Mouse (Mus musculus) midbrain, embryonic 16.5 days (tissue): ENCODE measurements around the gene Pde4b. TPM values are rescaled to one million over a fixed set of nuclear protein-coding genes. Genes with fewer than 3 reads are reported as not detected.

ENCODE experiments used
- ATAC-seq: fragments of 200-750 bp; cut with Nextera tagmentation; 2 replicates; pipeline ENCODE4 v1.8.0; 2017; ENCODE audit warnings: moderate TSS enrichment
- H3K27ac ChIP-seq: fragments of 300-500 bp; sonication (generic); 2 replicates; pipeline ENCODE4 v1.5.1; 2014; ENCODE audit warnings: mild to moderate bottlenecking, low read length, mixed read lengths
- H3K27me3 ChIP-seq: fragments of 300-500 bp; sonication (generic); 2 replicates; pipeline ENCODE4 v1.6.1; 2014; ENCODE audit warnings: low read depth, low read length, mixed read lengths; ENCODE audit not compliant: control insufficient read depth, insufficient read depth
- H3K36me3 ChIP-seq: fragments of 300-500 bp; sonication (generic); 2 replicates; pipeline ENCODE4 v1.6.1; 2014; ENCODE audit warnings: mild to moderate bottlenecking, low read length, moderate library complexity, mixed read lengths; ENCODE audit not compliant: control insufficient read depth, insufficient read depth
- H3K4me1 ChIP-seq: fragments of 300-500 bp; sonication (generic); 2 replicates; pipeline ENCODE4 v1.6.1; 2014; ENCODE audit warnings: mild to moderate bottlenecking, low read length, mixed read lengths; ENCODE audit not compliant: control insufficient read depth, insufficient read depth
- H3K4me2 ChIP-seq: fragments of 300-500 bp; sonication (generic); 2 replicates; pipeline ENCODE4 v1.6.1; 2014; ENCODE audit warnings: mild to moderate bottlenecking, low read length, mixed read lengths
- H3K4me3 ChIP-seq: fragments of 300-500 bp; sonication (generic); 2 replicates; pipeline ENCODE4 v1.5.1; 2014; ENCODE audit warnings: low read depth, mild to moderate bottlenecking, low read length, moderate library complexity, mixed read lengths
- H3K9ac ChIP-seq: fragments of 300-500 bp; sonication (generic); 2 replicates; pipeline ENCODE4 v1.6.1; 2014; ENCODE audit warnings: low read depth, low read length, mixed read lengths
- H3K9me3 ChIP-seq: fragments of 300-500 bp; sonication (generic); replicated peaks from 2 replicates; pipeline ENCODE4 v1.6.1; 2014; ENCODE audit warnings: mild to moderate bottlenecking, low read length, mixed read lengths; ENCODE audit not compliant: control insufficient read depth, poor library complexity, severe bottlenecking
- WGBS: fragments of 180-500 bp; shearing (Covaris S2); extraction: QIAGEN DNeasy Blood & Tissue Kit; methylation state at CpG from one replicate; pipeline ENCODE4 v1.1.7; 2014; 5-methylcytosine and 5-hydroxymethylcytosine counted together
- polyA plus RNA-seq: library from polyadenylated mRNA; unstranded; fragments of >200 nt; fragmentation: Nextera tagmentation; extraction: Ambion mirVana; gene quantifications from 2 replicates; pipeline ENCODE4 v1.2.1, GENCODE M21; 2015

The Pde4b gene
- polyA plus RNA-seq, 1 experiment from 2014 or later, result 64.5 TPM

GRCm38 (mm10) chr4:102228953-102229586 lies 141.7 kb downstream of the Pde4b start:
- Histone ChIP-seq H3K4me1 (peaks cover 8% of the 10 kb centered on the region; the same call in 1 of the 2 replicates), H3K36me3 (no peaks in the 10 kb centered on the region), H3K9ac (no peak overlapping the region), H3K4me2 (no peak overlapping the region), H3K4me3 (no peak overlapping the region), H3K9me3 (no peaks in the 10 kb centered on the region), H3K27me3 (no peaks in the 10 kb centered on the region), H3K27ac (no peak overlapping the region)
- 0 out of 2 replicates have a peak, but pooled peaks have one; percentile 25 for ATAC-seq
- WGBS, result 46% methylated on average over 7 of the region's 7 CpGs

GRCm38 (mm10) chr4:102230898-102231297 lies 143.6 kb downstream of the Pde4b start:
- H3K27me3 ChIP-seq, result no peaks in the 10 kb centered on the region
- H3K4me2 ChIP-seq, result no peak overlapping the region
- peaks cover 8% of the 10 kb centered on the region; the same call in 1 of the 2 replicates for H3K4me1 ChIP-seq
- no peak overlapping the region for H3K9ac ChIP-seq
- no peak overlapping the region for H3K4me3 ChIP-seq
- WGBS, result 74% methylated on average over 1 of the region's 1 CpGs
- no peak overlapping the region for H3K27ac ChIP-seq
- H3K36me3 ChIP-seq, result no peaks in the 10 kb centered on the region
- H3K9me3 ChIP-seq, result no peaks in the 10 kb centered on the region
- ATAC-seq, result no peak

GRCm38 (mm10) chr4:102233633-102234032 lies 146.3 kb downstream of the Pde4b start:
- no peaks in the 10 kb centered on the region for H3K9me3 ChIP-seq
- no peak overlapping the region for H3K9ac ChIP-seq
- H3K4me3 ChIP-seq, result no peak overlapping the region
- no peak for ATAC-seq
- H3K27me3 ChIP-seq, result no peaks in the 10 kb centered on the region
- no peak overlapping the region for H3K27ac ChIP-seq
- WGBS, result 93% methylated on average over 1 of the region's 1 CpGs
- H3K4me1 ChIP-seq, result peaks cover 8% of the 10 kb centered on the region; the same call in 1 of the 2 replicates
- H3K4me2 ChIP-seq, result no peak overlapping the region
- H3K36me3 ChIP-seq, result no peaks in the 10 kb centered on the region

- no peaks in the 10 kb centered on the region for H3K27me3 ChIP-seq
- peaks cover 4% of the 10 kb centered on the region; the same call in 1 of the 2 replicates for H3K4me1 ChIP-seq
- H3K27ac ChIP-seq, result no peak overlapping the region
- H3K36me3 ChIP-seq, result no peaks in the 10 kb centered on the region
- 45% methylated on average over 2 of the region's 2 CpGs for WGBS
- no peak for ATAC-seq
- H3K9ac ChIP-seq, result no peak overlapping the region
- no peaks in the 10 kb centered on the region for H3K9me3 ChIP-seq
- H3K4me3 ChIP-seq, result no peak overlapping the region
- H3K4me2 ChIP-seq, result no peak overlapping the region
These were observed 147.8 kb downstream of the Pde4b start for GRCm38 (mm10) chr4:102235151-102235550.

GRCm38 (mm10) chr4:102239102-102239501 lies 151.8 kb downstream of the Pde4b start:
- peak; percentile 66; the same call in 1 of the 2 replicates for ATAC-seq
- 17% methylated on average over 2 of the region's 2 CpGs for WGBS
- H3K27ac ChIP-seq, result no peak overlapping the region

GRCm38 (mm10) chr4:102239657-102240390 lies 152.5 kb downstream of the Pde4b start:
- H3K4me3 ChIP-seq, result no peak overlapping the region
- no peak overlapping the region for H3K9ac ChIP-seq
- ATAC-seq, result peak; percentile 64
- H3K27ac ChIP-seq, result 0 out of 2 replicates have a peak overlapping the region, but pooled peaks have one; percentile 17
- H3K4me1 ChIP-seq, result peaks cover 10% of the 10 kb centered on the region
- no peaks in the 10 kb centered on the region for H3K36me3 ChIP-seq
- WGBS, result 45% methylated on average over 12 of the region's 12 CpGs
- no peak overlapping the region for H3K4me2 ChIP-seq
- no peaks in the 10 kb centered on the region for H3K27me3 ChIP-seq
- H3K9me3 ChIP-seq, result no peaks in the 10 kb centered on the region

More at GRCm38 (mm10) chr4:102239102-102239501, 151.8 kb downstream of the Pde4b start:
- Histone ChIP-seq H3K9ac (no peak overlapping the region), H3K36me3 (no peaks in the 10 kb centered on the region), H3K4me3 (no peak overlapping the region), H3K27me3 (no peaks in the 10 kb centered on the region), H3K4me2 (no peak overlapping the region), H3K4me1 (peaks cover 10% of the 10 kb centered on the region), H3K9me3 (no peaks in the 10 kb centered on the region)

- H3K9me3 ChIP-seq, result no peaks in the 10 kb centered on the region
- ATAC-seq, result no peak
- H3K27me3 ChIP-seq, result no peaks in the 10 kb centered on the region
- H3K9ac ChIP-seq, result no peak overlapping the region
- no peak overlapping the region for H3K27ac ChIP-seq
- H3K4me3 ChIP-seq, result no peak overlapping the region
- no peaks in the 10 kb centered on the region for H3K36me3 ChIP-seq
- H3K4me1 ChIP-seq, result peaks cover 10% of the 10 kb centered on the region
- WGBS, result 64% methylated on average over 8 of the region's 8 CpGs
- no peak overlapping the region for H3K4me2 ChIP-seq
These were observed 153.5 kb downstream of the Pde4b start for GRCm38 (mm10) chr4:102240754-102241427.

GRCm38 (mm10) chr4:102253994-102254393 lies 166.7 kb downstream of the Pde4b start:
- ATAC-seq, result peak; percentile 59
- Histone ChIP-seq H3K36me3 (no peaks in the 10 kb centered on the region), H3K27me3 (no peaks in the 10 kb centered on the region), H3K9ac (no peak overlapping the region), H3K4me2 (peak overlapping the region; percentile 77), H3K27ac (peak overlapping the region; percentile 79), H3K9me3 (no peaks in the 10 kb centered on the region), H3K4me3 (peak overlapping the region; percentile 46), H3K4me1 (peaks cover 20% of the 10 kb centered on the region)
